Mouse (Mus musculus): ENCODE measurements around the gene Olfr819. TPM values are rescaled to one million over a fixed set of nuclear protein-coding genes. Genes with fewer than 3 reads are reported as not detected.

Gene Olfr819
- polyA plus RNA-seq, 1 experiment from 2014 or later: not detected

Other genes starting within 250 kb of the Olfr819 start
- gene Olfr805, start 237.9 kb downstream of the Olfr819 start, polyA plus RNA-seq (2016; fragmentation: Nextera tagmentation; extraction: Ambion mirVana): not detected in 2 replicates
- gene Olfr806, start 225.3 kb downstream of the Olfr819 start, polyA plus RNA-seq (2016; fragmentation: Nextera tagmentation; extraction: Ambion mirVana): not detected in 2 replicates
- not detected in 2 replicates for gene Olfr807, start 209.5 kb downstream of the Olfr819 start, polyA plus RNA-seq (2016; fragmentation: Nextera tagmentation; extraction: Ambion mirVana)
- gene Olfr808, start 201.8 kb downstream of the Olfr819 start, polyA plus RNA-seq (2016; fragmentation: Nextera tagmentation; extraction: Ambion mirVana): not detected in 2 replicates
- not detected in 2 replicates for gene Olfr809, start 192.6 kb downstream of the Olfr819 start, polyA plus RNA-seq (2016; fragmentation: Nextera tagmentation; extraction: Ambion mirVana)
- not detected in 2 replicates for gene Olfr810, start 172.3 kb downstream of the Olfr819 start, polyA plus RNA-seq (2016; fragmentation: Nextera tagmentation; extraction: Ambion mirVana)
- not detected in 2 replicates for gene Olfr811, start 162.9 kb downstream of the Olfr819 start, polyA plus RNA-seq (2016; fragmentation: Nextera tagmentation; extraction: Ambion mirVana)
- not detected in 2 replicates for gene Olfr812, start 121.2 kb downstream of the Olfr819 start, polyA plus RNA-seq (2016; fragmentation: Nextera tagmentation; extraction: Ambion mirVana)
- not detected in 2 replicates for gene Olfr813, start 111.9 kb downstream of the Olfr819 start, polyA plus RNA-seq (2016; fragmentation: Nextera tagmentation; extraction: Ambion mirVana)
- not detected in 2 replicates for gene Olfr814, start 87.4 kb downstream of the Olfr819 start, polyA plus RNA-seq (2016; fragmentation: Nextera tagmentation; extraction: Ambion mirVana)
- not detected in 2 replicates for gene Olfr815, start 61.4 kb downstream of the Olfr819 start, polyA plus RNA-seq (2016; fragmentation: Nextera tagmentation; extraction: Ambion mirVana)
- not detected in 2 replicates for gene Olfr816, start 51.7 kb downstream of the Olfr819 start, polyA plus RNA-seq (2016; fragmentation: Nextera tagmentation; extraction: Ambion mirVana)
- gene Olfr818, start 18.2 kb downstream of the Olfr819 start, polyA plus RNA-seq (2016; fragmentation: Nextera tagmentation; extraction: Ambion mirVana): not detected in 2 replicates
- gene Olfr247, start 8.9 kb upstream of the Olfr819 start, polyA plus RNA-seq (2016; fragmentation: Nextera tagmentation; extraction: Ambion mirVana): not detected in 2 replicates
- gene Gm10310, start 17.8 kb upstream of the Olfr819 start, polyA plus RNA-seq (2016; fragmentation: Nextera tagmentation; extraction: Ambion mirVana): not detected in 2 replicates
- not detected in 2 replicates for gene Olfr820, start 45.4 kb upstream of the Olfr819 start, polyA plus RNA-seq (2016; fragmentation: Nextera tagmentation; extraction: Ambion mirVana)
- gene Olfr821, start 63.1 kb upstream of the Olfr819 start, polyA plus RNA-seq (2016; fragmentation: Nextera tagmentation; extraction: Ambion mirVana): not detected in 2 replicates
- not detected in 2 replicates for gene Olfr822, start 103.9 kb upstream of the Olfr819 start, polyA plus RNA-seq (2016; fragmentation: Nextera tagmentation; extraction: Ambion mirVana)
- not detected in 2 replicates for gene Olfr823, start 148.1 kb upstream of the Olfr819 start, polyA plus RNA-seq (2016; fragmentation: Nextera tagmentation; extraction: Ambion mirVana)
- gene Olfr824, start 162.7 kb upstream of the Olfr819 start, polyA plus RNA-seq (2016; fragmentation: Nextera tagmentation; extraction: Ambion mirVana): not detected in 2 replicates
- not detected in 2 replicates for gene Olfr825, start 199.5 kb upstream of the Olfr819 start, polyA plus RNA-seq (2016; fragmentation: Nextera tagmentation; extraction: Ambion mirVana)
- gene Olfr826, start 216.9 kb upstream of the Olfr819 start, polyA plus RNA-seq (2016; fragmentation: Nextera tagmentation; extraction: Ambion mirVana): not detected in 2 replicates
- gene Olfr827, start 247.1 kb upstream of the Olfr819 start, polyA plus RNA-seq (2016; fragmentation: Nextera tagmentation; extraction: Ambion mirVana): not detected in 2 replicates

Measured in heart, embryonic 12.5 days (tissue).